Mouse (Mus musculus) hindbrain, embryonic 16.5 days (tissue): ENCODE measurements at regions not wholly inside any gene's neighbourhood (a gene's known extent, or its start where the extent isn't known, plus 50 kb on each side); places are given as distances from the start of the nearest gene placed in this dataset.
"Not testable (repeated sequence)": the region's sequence is repeated elsewhere in the genome, so short reads cannot be mapped to it uniquely, and the experiment has no call there.

Experiments used
- ATAC-seq: fragments of 200-750 bp; cut with Nextera tagmentation; 2 replicates; pipeline ENCODE4 v1.8.0; 2017; ENCODE audit warnings: moderate TSS enrichment, moderate library complexity
- H3K27ac ChIP-seq: fragments of 300-500 bp; sonication (generic); 2 replicates; pipeline ENCODE4 v1.5.1; 2014; ENCODE audit warnings: low read depth, mild to moderate bottlenecking, control low read depth, low read length, moderate library complexity
- H3K27me3 ChIP-seq: fragments of 300-500 bp; sonication (generic); replicated peaks from 2 replicates; pipeline ENCODE4 v1.6.1; 2014; ENCODE audit warnings: low read length; ENCODE audit not compliant: control insufficient read depth, insufficient read depth
- H3K36me3 ChIP-seq: fragments of 300-500 bp; sonication (generic); 2 replicates; pipeline ENCODE4 v1.6.1; 2014; ENCODE audit warnings: mild to moderate bottlenecking, low read length, moderate library complexity, mixed read lengths; ENCODE audit not compliant: control insufficient read depth, insufficient read depth
- H3K4me1 ChIP-seq: fragments of 300-500 bp; sonication (generic); 2 replicates; pipeline ENCODE4 v1.6.1; 2014; ENCODE audit warnings: low read depth, low read length; ENCODE audit not compliant: control insufficient read depth, insufficient read depth
- H3K4me2 ChIP-seq: fragments of 300-500 bp; sonication (generic); 2 replicates; pipeline ENCODE4 v1.6.1; 2014; ENCODE audit warnings: mild to moderate bottlenecking, low read length, control low read depth, moderate library complexity
- H3K4me3 ChIP-seq: fragments of 300-500 bp; sonication (generic); 2 replicates; pipeline ENCODE4 v1.5.1; 2014; ENCODE audit warnings: mild to moderate bottlenecking, low read length, control low read depth, moderate library complexity
- H3K9ac ChIP-seq: fragments of 300-500 bp; sonication (generic); 2 replicates; pipeline ENCODE4 v1.6.1; 2014; ENCODE audit warnings: low read depth, mild to moderate bottlenecking, control low read depth, low read length, moderate library complexity
- H3K9me3 ChIP-seq: fragments of 300-500 bp; sonication (generic); 2 replicates; pipeline ENCODE4 v1.6.1; 2014; ENCODE audit warnings: mild to moderate bottlenecking, low read length, moderate library complexity; ENCODE audit not compliant: control insufficient read depth
- WGBS: fragments of 180-500 bp; shearing (Covaris S2); extraction: QIAGEN DNeasy Blood & Tissue Kit; methylation state at CpG from one replicate; pipeline ENCODE4 v1.1.7; 2014; 5-methylcytosine and 5-hydroxymethylcytosine counted together

DNA sequence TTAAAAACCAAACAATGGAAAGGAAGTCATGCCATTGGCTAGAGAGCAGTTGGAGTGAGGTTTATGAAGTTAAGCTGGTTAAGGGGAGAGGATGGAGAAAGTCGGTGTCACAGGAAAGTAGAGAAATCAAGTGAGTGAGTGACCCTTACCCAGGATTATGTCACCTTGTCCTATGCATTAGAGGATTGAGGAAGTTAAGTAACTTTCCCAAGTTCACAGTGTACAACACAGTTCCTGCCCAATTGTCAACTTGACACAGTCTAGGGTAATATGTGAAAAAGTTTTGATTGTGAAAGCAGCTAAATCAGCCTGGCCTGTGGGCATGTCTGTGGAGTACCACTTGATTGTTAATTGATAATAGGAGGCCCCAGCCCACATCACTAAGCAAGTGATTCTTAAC lies 156.0 kb upstream of the Creb1 start:
- WGBS: 97% methylated on average over 1 of the region's 1 CpGs
- H3K4me2 ChIP-seq, H3K27me3 ChIP-seq, H3K36me3 ChIP-seq, ATAC-seq, H3K27ac ChIP-seq, H3K9me3 ChIP-seq, H3K4me3 ChIP-seq, H3K9ac ChIP-seq, H3K4me1 ChIP-seq: not testable (repeated sequence)

DNA sequence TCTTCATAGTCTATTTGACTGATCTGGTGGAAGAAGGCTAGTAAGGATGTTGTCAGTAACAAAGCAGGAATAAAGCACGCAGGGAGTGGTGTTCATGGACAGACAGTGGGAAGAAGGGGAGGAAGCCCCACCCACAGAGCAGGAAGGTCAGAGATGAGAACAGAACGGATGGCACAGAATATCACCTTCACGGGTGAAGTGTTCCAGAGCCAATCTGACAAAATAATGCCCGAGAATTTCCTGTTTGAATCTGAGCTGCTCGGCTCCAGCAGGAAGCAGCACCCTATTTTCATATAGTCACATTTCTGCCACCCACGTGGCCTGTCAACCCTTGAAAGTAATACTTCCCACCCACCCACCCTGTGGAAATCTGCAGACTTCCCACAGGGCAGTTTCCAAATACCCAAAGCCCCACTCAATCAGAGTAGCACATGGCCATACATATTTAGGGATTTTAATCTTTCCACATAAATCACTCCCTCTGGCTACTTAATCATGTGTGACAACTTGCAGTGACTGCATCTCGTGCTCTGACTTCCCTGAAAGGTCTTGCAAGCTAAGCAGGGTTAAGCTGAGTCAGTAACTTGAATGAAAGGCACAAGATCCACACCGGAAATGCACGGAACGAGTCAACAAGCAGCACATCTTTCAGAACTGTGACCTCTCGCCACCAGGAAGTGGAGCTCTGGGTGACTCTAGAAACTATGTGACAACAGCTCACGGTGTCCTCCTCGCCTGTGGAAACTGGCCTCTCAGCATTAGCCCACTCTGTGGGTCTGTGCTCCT lies 158.0 kb upstream of the Creb1 start:
- ATAC-seq: no peak
- WGBS: 70% methylated on average over 13 of the region's 13 CpGs
- H3K36me3 ChIP-seq: no peaks in the 10 kb centered on the region
- H3K4me2 ChIP-seq: no peak overlapping the region
- no peaks in the 10 kb centered on the region for H3K27me3 ChIP-seq
- no peak overlapping the region for H3K27ac ChIP-seq
- H3K9ac ChIP-seq: no peak overlapping the region
- H3K9me3 ChIP-seq: no peaks in the 10 kb centered on the region
- no peaks in the 10 kb centered on the region for H3K4me1 ChIP-seq
- H3K4me3 ChIP-seq: no peak overlapping the region

DNA sequence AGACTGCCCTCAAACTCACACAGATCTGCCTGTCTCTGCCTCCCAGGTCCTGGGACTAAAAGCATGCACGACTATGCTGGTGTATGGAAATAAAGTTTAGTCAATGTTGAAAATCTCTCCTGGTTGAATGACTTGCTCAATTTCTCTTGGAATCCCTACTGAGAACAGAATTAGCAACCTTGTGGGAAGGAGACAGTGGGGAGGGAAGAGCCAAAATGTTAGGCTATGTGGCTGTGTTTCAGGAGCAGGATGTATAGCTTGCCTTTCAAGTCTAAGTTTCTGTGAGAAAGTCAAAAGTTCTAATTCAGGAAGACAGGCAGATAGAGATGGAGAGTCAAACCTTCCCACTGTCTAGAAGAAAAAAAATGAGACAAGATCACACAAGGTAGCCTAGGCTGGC lies 168.3 kb upstream of the Creb1 start:
- Histone ChIP-seq H3K9ac (no peak overlapping the region), H3K27ac (no peak overlapping the region), H3K4me3 (no peak overlapping the region), H3K9me3 (no peaks in the 10 kb centered on the region), H3K4me2 (no peak overlapping the region), H3K4me1 (no peaks in the 10 kb centered on the region; the same call in 1 of the 2 replicates), H3K36me3 (no peaks in the 10 kb centered on the region), H3K27me3 (no peaks in the 10 kb centered on the region)
- WGBS: 76% methylated on average over 1 of the region's 1 CpGs
- ATAC-seq: no peak

DNA sequence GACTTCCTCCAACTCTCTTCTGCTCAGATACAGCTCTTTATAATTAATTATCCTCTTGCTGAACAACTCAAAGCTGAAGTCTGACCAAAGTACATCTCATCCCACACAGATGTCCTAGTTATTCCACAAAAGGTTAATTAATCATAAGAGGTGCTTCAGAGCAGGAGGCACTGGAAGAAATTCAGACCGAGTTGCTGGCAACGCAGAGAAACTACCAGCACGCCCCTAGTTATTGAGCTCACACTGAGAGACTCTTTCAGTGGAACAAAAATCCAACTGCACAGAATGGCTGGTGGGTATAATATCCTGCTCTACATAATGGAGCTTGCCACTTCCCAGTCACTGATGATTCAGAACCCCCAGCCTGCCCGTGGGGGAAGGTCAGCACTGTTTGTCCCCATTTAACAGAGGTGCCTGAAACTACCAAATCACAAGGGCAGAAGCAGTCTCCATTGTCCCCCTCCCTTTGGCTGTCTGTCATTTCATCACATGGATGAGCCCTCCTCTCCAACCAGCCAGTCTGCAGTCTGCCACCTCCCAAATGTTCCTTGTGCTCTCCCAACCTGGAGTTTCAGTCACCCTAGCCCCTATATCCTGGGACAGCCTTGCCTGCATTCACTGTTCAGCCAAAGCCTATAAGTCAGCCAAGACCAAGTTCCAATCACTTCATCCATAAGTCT lies 170.3 kb upstream of the Creb1 start:
- Histone ChIP-seq H3K4me1 (no peaks in the 10 kb centered on the region; the same call in none of the 2 replicates), H3K36me3 (no peaks in the 10 kb centered on the region), H3K9me3 (no peaks in the 10 kb centered on the region), H3K4me3 (no peak overlapping the region), H3K9ac (no peak overlapping the region), H3K27ac (no peak overlapping the region), H3K27me3 (no peaks in the 10 kb centered on the region), H3K4me2 (no peak overlapping the region)
- 45% methylated on average over 4 of the region's 4 CpGs for WGBS
- peak; percentile 68 for ATAC-seq

DNA sequence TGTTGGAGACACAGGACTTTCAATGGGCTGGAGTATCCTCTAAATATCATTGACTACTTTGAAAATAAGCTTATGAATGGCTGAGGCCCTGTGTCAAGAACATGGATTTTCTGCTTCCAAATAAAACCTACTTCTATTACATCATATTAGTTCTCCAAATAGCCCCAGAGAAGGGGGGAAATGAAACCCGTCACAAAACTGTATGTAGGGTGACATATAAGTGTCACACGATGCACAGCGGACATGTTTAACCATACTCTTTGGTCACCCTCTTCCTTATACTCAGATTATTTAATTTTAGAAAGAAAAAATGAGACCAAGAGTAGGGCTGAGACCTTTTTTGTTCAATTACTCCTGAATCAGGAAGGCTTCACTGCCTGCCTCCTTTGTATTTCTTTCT lies 189.2 kb upstream of the Creb1 start:
- Histone ChIP-seq H3K27ac (no peak overlapping the region), H3K36me3 (no peaks in the 10 kb centered on the region), H3K9ac (no peak overlapping the region), H3K4me1 (peaks cover 4% of the 10 kb centered on the region), H3K4me3 (no peak overlapping the region), H3K9me3 (no peaks in the 10 kb centered on the region), H3K4me2 (no peak overlapping the region), H3K27me3 (no peaks in the 10 kb centered on the region)
- no peak for ATAC-seq
- WGBS: 70% methylated on average over 3 of the region's 3 CpGs

DNA sequence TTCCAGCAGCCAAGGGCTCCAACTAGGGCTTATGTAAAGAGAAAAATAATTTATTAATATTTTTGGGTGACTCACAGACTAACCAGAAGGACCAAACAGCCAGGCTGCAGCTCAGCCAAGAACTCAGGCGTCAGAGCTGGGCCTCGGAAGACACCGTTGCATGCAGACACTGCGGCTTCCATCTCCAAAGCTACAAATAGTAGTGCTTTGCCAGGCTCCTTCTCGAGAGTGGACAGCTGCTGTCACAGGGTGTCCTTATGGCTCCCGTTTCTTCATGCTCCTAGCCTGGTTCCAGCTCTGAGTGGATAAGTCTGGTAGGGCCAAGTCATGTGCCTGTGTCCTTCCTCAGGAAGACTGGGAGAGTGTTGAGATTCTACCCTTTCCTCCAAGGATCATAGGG lies 190.8 kb upstream of the Creb1 start:
- WGBS: 83% methylated on average over 6 of the region's 6 CpGs
- no peak overlapping the region for H3K4me3 ChIP-seq
- H3K9ac ChIP-seq: no peak overlapping the region
- H3K4me2 ChIP-seq: no peak overlapping the region
- 0 out of 2 replicates have a peak, but pooled peaks have one; percentile 27 for ATAC-seq
- H3K27me3 ChIP-seq: no peaks in the 10 kb centered on the region
- H3K27ac ChIP-seq: no peak overlapping the region
- H3K4me1 ChIP-seq: peaks cover 9% of the 10 kb centered on the region
- no peaks in the 10 kb centered on the region for H3K36me3 ChIP-seq
- H3K9me3 ChIP-seq: no peaks in the 10 kb centered on the region

DNA sequence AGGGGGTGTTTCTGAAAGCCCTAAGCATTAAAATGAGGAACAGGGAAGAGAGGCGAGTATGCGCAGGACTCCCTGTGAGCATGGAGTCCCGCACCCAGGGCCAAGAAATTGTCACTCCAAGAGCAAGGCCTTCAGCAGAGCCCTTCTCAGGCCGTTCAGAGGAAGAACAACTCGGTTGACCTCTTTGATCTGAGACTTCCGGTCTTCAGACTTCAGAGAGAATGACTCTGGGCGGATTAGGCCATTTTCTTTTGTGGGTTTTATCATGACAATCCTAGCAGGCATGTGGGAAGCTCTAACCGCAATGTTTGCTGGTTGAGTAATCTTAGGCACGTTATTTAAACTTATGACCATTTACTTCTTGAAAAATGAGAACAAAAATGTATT lies 193.9 kb upstream of the Creb1 start:
- peak overlapping the region; percentile 11 for H3K4me2 ChIP-seq
- H3K4me1 ChIP-seq: peaks cover 9% of the 10 kb centered on the region
- H3K9me3 ChIP-seq: no peaks in the 10 kb centered on the region
- H3K27me3 ChIP-seq: no peaks in the 10 kb centered on the region
- no peak overlapping the region for H3K4me3 ChIP-seq
- H3K36me3 ChIP-seq: no peaks in the 10 kb centered on the region
- no peak for ATAC-seq
- no peak overlapping the region for H3K27ac ChIP-seq
- H3K9ac ChIP-seq: no peak overlapping the region
- 49% methylated on average over 9 of the region's 9 CpGs for WGBS

DNA sequence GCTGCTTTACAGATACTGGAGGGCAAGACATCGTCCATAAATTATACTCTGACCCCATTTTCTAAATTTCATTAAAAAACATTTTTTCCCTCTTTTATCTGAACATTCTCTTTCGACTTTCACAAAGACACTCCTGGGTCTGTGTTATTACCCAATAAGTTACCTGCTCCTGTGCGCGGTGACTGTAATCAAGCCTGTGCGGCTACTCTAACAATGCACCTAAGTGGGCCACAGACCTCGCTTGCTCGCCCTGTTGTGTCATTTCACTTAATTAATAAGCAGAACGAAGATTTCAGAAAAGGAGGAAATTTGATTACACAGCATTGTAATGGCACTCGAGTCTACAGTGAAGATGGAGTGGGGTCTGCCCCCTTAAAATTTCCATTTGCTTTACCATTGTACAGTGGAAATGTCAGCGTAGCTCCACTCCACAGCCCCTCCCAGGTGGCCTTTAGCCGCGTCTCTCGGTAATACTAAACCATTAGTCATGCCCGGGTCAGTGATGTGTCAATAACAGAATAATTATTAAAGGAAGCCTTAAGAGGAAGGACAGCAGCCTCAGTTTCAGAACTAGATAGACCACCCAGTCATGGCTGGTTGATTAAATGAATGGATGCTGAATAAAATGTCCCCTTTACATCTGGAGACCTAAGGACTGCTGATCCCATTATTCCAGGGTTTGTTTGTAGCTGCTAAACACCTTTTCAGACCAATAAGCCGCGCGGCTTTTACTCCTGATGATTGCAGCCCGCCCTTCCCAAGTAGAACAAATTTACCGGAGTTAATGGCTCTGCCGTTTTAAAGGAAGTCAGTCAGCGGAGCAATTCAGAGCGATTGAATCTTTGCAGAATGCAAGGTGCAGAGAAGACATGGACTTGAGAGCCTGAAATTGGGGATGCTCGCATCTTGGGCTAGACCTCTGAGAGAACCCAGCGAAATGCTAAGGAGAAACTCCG lies 194.5 kb upstream of the Creb1 start:
- no peak overlapping the region for H3K9ac ChIP-seq
- peaks cover 9% of the 10 kb centered on the region for H3K4me1 ChIP-seq
- no peak overlapping the region for H3K4me3 ChIP-seq
- ATAC-seq: 0 out of 2 replicates have a peak, but pooled peaks have one; percentile 63
- WGBS: 42% methylated on average over 25 of the region's 25 CpGs
- no peaks in the 10 kb centered on the region for H3K9me3 ChIP-seq
- H3K36me3 ChIP-seq: no peaks in the 10 kb centered on the region
- H3K27ac ChIP-seq: no peak overlapping the region
- H3K27me3 ChIP-seq: no peaks in the 10 kb centered on the region
- peak overlapping the region; percentile 11 for H3K4me2 ChIP-seq

DNA sequence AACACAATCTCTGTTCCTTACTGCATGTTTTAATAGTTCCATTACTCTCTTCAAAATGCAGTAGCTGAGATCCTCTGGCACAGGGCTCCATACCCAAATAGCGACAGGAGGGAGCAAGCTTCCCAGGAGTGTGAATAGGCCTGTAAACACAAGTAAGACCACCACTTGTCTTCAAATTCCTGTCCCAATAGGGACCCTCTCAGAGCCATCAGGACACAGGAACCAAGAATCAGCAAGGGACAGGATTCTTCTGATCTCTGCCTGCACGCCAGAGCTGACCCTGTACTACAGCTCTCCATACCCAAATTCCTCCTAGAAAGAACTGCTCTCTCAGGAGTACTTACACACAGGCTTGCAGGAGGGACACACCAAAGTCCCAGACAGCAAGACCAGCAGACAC lies 200.9 kb upstream of the Creb1 start:
- no peak for ATAC-seq
- Histone ChIP-seq H3K4me1 (no peaks in the 10 kb centered on the region), H3K4me3 (no peak overlapping the region), H3K36me3 (no peaks in the 10 kb centered on the region), H3K4me2 (no peak overlapping the region), H3K27me3 (no peaks in the 10 kb centered on the region), H3K9me3 (no peaks in the 10 kb centered on the region), H3K27ac (no peak overlapping the region), H3K9ac (no peak overlapping the region)
- 80% methylated on average over 2 of the region's 2 CpGs for WGBS
